In the genomic region with DNA sequence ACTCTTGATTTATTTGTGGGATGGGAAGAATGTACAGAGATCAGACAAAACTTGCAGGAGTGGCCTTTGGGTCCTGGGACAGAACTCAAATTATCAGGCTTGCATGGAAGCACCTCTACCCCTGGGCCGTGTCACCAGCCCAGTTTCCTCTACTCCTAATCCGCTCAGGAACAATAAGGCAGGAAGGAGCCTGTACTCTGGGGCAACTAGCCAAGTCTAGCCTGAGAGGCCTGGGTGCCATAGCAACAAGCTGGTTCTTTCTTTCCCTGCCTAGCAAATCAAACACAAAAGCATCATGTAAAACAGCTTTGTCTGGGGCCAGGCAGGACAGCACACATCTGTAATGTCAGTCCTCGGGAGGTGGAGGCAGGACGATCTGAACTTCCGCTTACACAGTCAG, we compare ENCODE assay signal across 9 mouse cellular contexts. TPM values are rescaled to one million over a fixed set of nuclear protein-coding genes. Genes with fewer than 3 reads are reported as not detected.
DNase-seq lines count a peak whose midpoint lies in the region; ATAC-seq lines count a peak whose summit lies in the region.
"Had no signal": no experiment of that assay in that cellular context is flagged by ENCODE, and none has a peak within 500 bp of the region (broad histone marks: within the 10 kb centered on the region; RNA-seq: fewer than 3 reads in every experiment).

No protein-coding gene starts in this region.

- H3K36me3 ChIP-seq in forebrain, embryonic 13.5 days (ENCODE audit: poor library complexity, severe bottlenecking): peaks cover 9% of the 10 kb centered on the region; the same call in 1 of the 2 replicates
- peaks cover 32% of the 10 kb centered on the region for H3K36me3 ChIP-seq in hindbrain, embryonic 10.5 days
- no peaks in the 10 kb centered on the region for H3K36me3 ChIP-seq in midbrain, embryonic 15.5 days (replicated peaks)
- H3K36me3 ChIP-seq: liver, embryonic 15.5 days had no signal

- no peaks in the 10 kb centered on the region for H3K9me3 ChIP-seq in forebrain, embryonic 13.5 days (replicated peaks)
- no peaks in the 10 kb centered on the region for H3K9me3 ChIP-seq in hindbrain, embryonic 10.5 days
- no peaks in the 10 kb centered on the region for H3K9me3 ChIP-seq in midbrain, embryonic 15.5 days
- H3K9me3 ChIP-seq: liver, embryonic 15.5 days had no signal

- H3K27ac ChIP-seq in forebrain, embryonic 13.5 days: peak overlapping the region; percentile 48
- H3K27ac ChIP-seq in hindbrain, embryonic 10.5 days: no peak overlapping the region
- no peak overlapping the region for H3K27ac ChIP-seq in midbrain, embryonic 15.5 days
- H3K27ac ChIP-seq: liver, embryonic 15.5 days had no signal

- DNase-seq in embryo, embryonic 10.5 days (ENCODE audit: low spot score): peak; percentile 29
- DNase-seq in embryo, embryonic 10 days (ENCODE audit: low spot score): no peak
- peak; percentile 22 for DNase-seq in hindbrain, embryonic 10.5 days (ENCODE audit: low spot score)
- peak; percentile 38 to 54 for DNase-seq in layer of hippocampus, postnatal 10 days (ENCODE audit: low spot score in 2 of 2)
- DNase-seq in thymus, postnatal 0 days (ENCODE audit: low spot score): no peak
- DNase-seq in thymus, postnatal 14 days: no peak

- 25% methylated on average over 5 of the region's 5 CpGs for WGBS in forebrain, embryonic 13.5 days
- 71% methylated on average over 5 of the region's 5 CpGs for whole genome bisulfite sequencing in hindbrain, embryonic 10.5 days
- 32% methylated on average over 5 of the region's 5 CpGs for WGBS in midbrain, embryonic 15.5 days

- peaks cover 8% of the 10 kb centered on the region for H3K4me1 ChIP-seq in forebrain, embryonic 13.5 days
- H3K4me1 ChIP-seq in hindbrain, embryonic 10.5 days (replicated peaks): no peaks in the 10 kb centered on the region
- H3K4me1 ChIP-seq in midbrain, embryonic 15.5 days: no peaks in the 10 kb centered on the region
- H3K4me1 ChIP-seq: liver, embryonic 15.5 days had no signal

- H3K4me2 ChIP-seq in forebrain, embryonic 13.5 days: no peak overlapping the region
- H3K4me2 ChIP-seq in midbrain, embryonic 15.5 days: no peak overlapping the region
- H3K4me2 ChIP-seq: liver, embryonic 15.5 days had no signal

- no peaks in the 10 kb centered on the region for H3K27me3 ChIP-seq in forebrain, embryonic 13.5 days
- no peaks in the 10 kb centered on the region for H3K27me3 ChIP-seq in hindbrain, embryonic 10.5 days (ENCODE audit: insufficient read depth, poor library complexity, severe bottlenecking)
- no peaks in the 10 kb centered on the region for H3K27me3 ChIP-seq in midbrain, embryonic 15.5 days (replicated peaks)
- H3K27me3 ChIP-seq: liver, embryonic 15.5 days had no signal

- ATAC-seq in forebrain, embryonic 13.5 days: peak; percentile 85
- peak; percentile 67 for ATAC-seq in midbrain, embryonic 15.5 days (replicated peaks)

- no peak overlapping the region for H3K4me3 ChIP-seq in forebrain, embryonic 13.5 days
- H3K4me3 ChIP-seq in hindbrain, embryonic 10.5 days: no peak overlapping the region
- H3K4me3 ChIP-seq in midbrain, embryonic 15.5 days: no peak overlapping the region
- H3K4me3 ChIP-seq: liver, embryonic 15.5 days had no signal

- H3K9ac ChIP-seq in forebrain, embryonic 13.5 days: no peak overlapping the region
- no peak overlapping the region for H3K9ac ChIP-seq in midbrain, embryonic 15.5 days
- H3K9ac ChIP-seq: liver, embryonic 15.5 days had no signal

RNA-seq across cellular contexts. Expression of gene Myo6, which starts 9.6 kb away (rescaled TPM):
- 12.4 and 14.0 TPM in 2 replicates for polyA plus RNA-seq in forebrain, embryonic 13.5 days (2015; fragmentation: Nextera tagmentation; extraction: Ambion mirVana)
- 8.8 and 11.2 TPM in 2 replicates for polyA plus RNA-seq in hindbrain, embryonic 10.5 days (2016; fragmentation: Nextera tagmentation; extraction: Ambion mirVana)
- total RNA-seq in layer of hippocampus, postnatal 10 days (2021): 10 to 100 TPM; 59.0 to 72.6 TPM
- 18.1 and 19.3 TPM in 2 replicates for polyA plus RNA-seq in midbrain, embryonic 15.5 days (2015; fragmentation: Nextera tagmentation; extraction: Ambion mirVana)
- polyA plus RNA-seq in thymus, postnatal 0 days (2015; fragmentation: Nextera tagmentation; extraction: Ambion mirVana): 52.5 and 66.3 TPM in 2 replicates

Comparison
In these comparisons a context has a peak if more than half of its experiments do, and no peak if none do; other contexts are left out.
1. DNase-seq: peak in embryo, embryonic 10.5 days (single experiment), hindbrain, embryonic 10.5 days (single experiment) and layer of hippocampus, postnatal 10 days (2 of 2); none in embryo, embryonic 10 days (single experiment), thymus, postnatal 0 days (single experiment) and thymus, postnatal 14 days (single experiment).